Mouse (Mus musculus): ENCODE measurements at regions not wholly inside any gene's neighbourhood (a gene's known extent, or its start where the extent isn't known, plus 50 kb on each side); places are given as distances from the start of the nearest gene placed in this dataset.

DNA sequence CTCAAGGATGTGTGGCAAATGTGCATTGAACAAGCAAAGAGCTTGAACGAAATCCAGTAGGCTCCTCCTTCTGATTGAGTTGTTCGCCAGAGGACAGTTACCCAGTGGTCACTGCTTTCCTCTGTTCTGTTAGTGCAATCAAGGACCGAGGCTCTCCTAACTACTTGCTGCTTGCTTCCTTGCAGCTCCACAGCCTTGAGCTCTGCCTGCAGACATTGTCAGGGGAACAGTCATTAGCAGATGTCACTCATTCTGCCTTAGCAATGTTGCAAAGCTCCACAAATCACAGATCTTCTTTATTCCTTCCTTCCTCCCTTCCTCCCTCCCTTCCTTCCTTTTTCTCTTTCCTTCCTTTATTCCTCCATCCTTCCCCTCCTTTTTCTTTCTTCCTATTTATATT lies 108.2 kb upstream of the Spats2l start:
- TF ChIP-seq GATA1 (IDR thresholded peaks at IDR 0.05; ENCODE audit: borderline replicate concordance, low read length) (no peak), FLI1 (IDR thresholded peaks at IDR 0.05; ENCODE audit: low read length) (no peak)

Measured in megakaryocyte, embryonic 14.5 days (primary cell).